18 mouse cellular contexts compared by ENCODE assay signal in genomic region chr13:38123666-38124065, GRCm38 (mm10). TPM values are rescaled to one million over a fixed set of nuclear protein-coding genes. Genes with fewer than 3 reads are reported as not detected.
DNase-seq lines count a peak whose midpoint lies in the region; ATAC-seq and TF ChIP-seq lines count a peak whose summit lies in the region.
"Had no signal": no experiment of that assay in that cellular context is flagged by ENCODE, and none has a peak within 500 bp of the region (broad histone marks: within the 10 kb centered on the region; RNA-seq: fewer than 3 reads in every experiment).

No protein-coding gene starts in this region.

- H3K4me1 ChIP-seq in embryonic facial prominence, embryonic 13.5 days, result peaks cover 7% of the 10 kb centered on the region; the same call in 1 of the 2 replicates
- H3K4me1 ChIP-seq in embryonic facial prominence, embryonic 10.5 days, result peaks cover 9% of the 10 kb centered on the region
- no peaks in the 10 kb centered on the region for H3K4me1 ChIP-seq in ES-Bruce4 (ENCODE audit: control insufficient read depth, insufficient read depth, low read length)
- peaks cover 4% of the 10 kb centered on the region; the same call in 1 of the 2 replicates for H3K4me1 ChIP-seq in intestine, postnatal 0 days (replicated peaks; ENCODE audit: control insufficient read depth, insufficient read depth, low read length)
- H3K4me1 ChIP-seq in lung, adult 2 months (ENCODE audit: control insufficient read depth, insufficient read depth, low read length), result no peaks in the 10 kb centered on the region

- 64% methylated on average over 4 of the region's 4 CpGs for WGBS in embryonic facial prominence, embryonic 13.5 days
- 63% methylated on average over 4 of the region's 4 CpGs for WGBS in embryonic facial prominence, embryonic 10.5 days
- WGBS in intestine, postnatal 0 days, result 45% methylated on average over 4 of the region's 4 CpGs
- WGBS in lung, adult 2 months, result 63% methylated on average over 4 of the region's 4 CpGs

- 0 out of 2 replicates have a peak, but pooled peaks have one; percentile 42 for TF ChIP-seq EP300 in ES-Bruce4 (IDR thresholded peaks at IDR 0.05; ENCODE audit: insufficient read depth, low read depth, low read length)

- H3K9ac ChIP-seq in embryonic facial prominence, embryonic 13.5 days, result no peak overlapping the region
- H3K9ac ChIP-seq in ES-Bruce4 (ENCODE audit: low read depth, poor library complexity, severe bottlenecking), result no peak overlapping the region
- H3K9ac ChIP-seq in intestine, postnatal 0 days (ENCODE audit: low read depth, low read length), result no peak overlapping the region

- H3K9me3 ChIP-seq in embryonic facial prominence, embryonic 13.5 days, result no peaks in the 10 kb centered on the region
- H3K9me3 ChIP-seq in embryonic facial prominence, embryonic 10.5 days, result no peaks in the 10 kb centered on the region
- H3K9me3 ChIP-seq in ES-Bruce4 (replicated peaks; ENCODE audit: control insufficient read depth, insufficient read depth, low read length, poor library complexity, severe bottlenecking), result no peaks in the 10 kb centered on the region
- no peaks in the 10 kb centered on the region for H3K9me3 ChIP-seq in intestine, postnatal 0 days (ENCODE audit: control insufficient read depth)

- H3K27me3 ChIP-seq in embryonic facial prominence, embryonic 13.5 days, result no peaks in the 10 kb centered on the region
- no peaks in the 10 kb centered on the region for H3K27me3 ChIP-seq in embryonic facial prominence, embryonic 10.5 days (replicated peaks; ENCODE audit: low read depth, poor library complexity, severe bottlenecking)
- no peaks in the 10 kb centered on the region for H3K27me3 ChIP-seq in ES-Bruce4 (ENCODE audit: control insufficient read depth, insufficient read depth, low read length, poor library complexity, severe bottlenecking)
- no peaks in the 10 kb centered on the region for H3K27me3 ChIP-seq in intestine, postnatal 0 days (replicated peaks; ENCODE audit: control insufficient read depth, insufficient read depth, low read length)

- H3K36me3 ChIP-seq in embryonic facial prominence, embryonic 13.5 days, result no peaks in the 10 kb centered on the region
- H3K36me3 ChIP-seq in embryonic facial prominence, embryonic 10.5 days (replicated peaks), result no peaks in the 10 kb centered on the region
- H3K36me3 ChIP-seq in ES-Bruce4 (ENCODE audit: control insufficient read depth, insufficient read depth, low read length, poor library complexity, severe bottlenecking), result no peaks in the 10 kb centered on the region
- H3K36me3 ChIP-seq in intestine, postnatal 0 days (ENCODE audit: control insufficient read depth, insufficient read depth), result no peaks in the 10 kb centered on the region

- H3K27ac ChIP-seq in embryonic facial prominence, embryonic 13.5 days, result peak overlapping the region; percentile 66
- no peak overlapping the region for H3K27ac ChIP-seq in embryonic facial prominence, embryonic 10.5 days (replicated peaks)
- H3K27ac ChIP-seq in ES-Bruce4 (ENCODE audit: insufficient read depth, low read length), result peak overlapping the region; percentile 2; the same call in 1 of the 2 replicates
- H3K27ac ChIP-seq in intestine, postnatal 0 days (ENCODE audit: low read depth, low read length), result peak overlapping the region; percentile 35; the same call in 1 of the 2 replicates
- H3K27ac ChIP-seq: left cerebral cortex, adult 2 months had no signal

- no peak for ATAC-seq in embryonic facial prominence, embryonic 13.5 days (ENCODE audit: insufficient number of reproducible peaks, insufficient read depth, low FRiP score, low TSS enrichment, low read depth)
- peak; percentile 57 for ATAC-seq in intestine, postnatal 0 days
- ATAC-seq: forebrain, embryonic 14.5 days; inflammation-experienced regulatory T-cells, adult 6 months had no signal

- no peak for TF ChIP-seq CTCF in ES-Bruce4 (IDR thresholded peaks at IDR 0.05; ENCODE audit: low read depth, low read length)
- TF ChIP-seq CTCF in intestine, postnatal 0 days (IDR thresholded peaks at IDR 0.05; ENCODE audit: low read depth), result no peak
- no peak for TF ChIP-seq CTCF in lung, adult 2 months (IDR thresholded peaks at IDR 0.05; ENCODE audit: insufficient read depth, low read length)

- H3K4me2 ChIP-seq in embryonic facial prominence, embryonic 13.5 days, result no peak overlapping the region
- no peak overlapping the region for H3K4me2 ChIP-seq in intestine, postnatal 0 days (replicated peaks; ENCODE audit: low read depth)

- no peak for TF ChIP-seq POLR2A in ES-Bruce4 (IDR thresholded peaks at IDR 0.05; ENCODE audit: insufficient read depth, low read length)
- TF ChIP-seq POLR2A in lung, adult 2 months (IDR thresholded peaks at IDR 0.05; ENCODE audit: borderline replicate concordance, extremely low read depth, low read depth, low read length), result no peak

- DNase-seq in embryonic facial prominence, embryonic 10.5 days (ENCODE audit: low spot score), result no peak
- peak; percentile 50 for DNase-seq in adrenal gland, postnatal 14 days
- DNase-seq in yolk sac, embryonic 10.5 days (ENCODE audit: low spot score), result no peak
- DNase-seq in lung, adult 2 months, result no peak
- DNase-seq in gastrocnemius, postnatal 25 days, result no peak
- DNase-seq: B cell, adult 2 months; cerebellum, adult 2 months; gastrocnemius, postnatal 36 days; heart, postnatal 14 days; kidney, postnatal 25 days; right cerebral cortex, postnatal 14 days had no signal

- no peak overlapping the region for H3K4me3 ChIP-seq in embryonic facial prominence, embryonic 13.5 days
- H3K4me3 ChIP-seq in embryonic facial prominence, embryonic 10.5 days, result no peak overlapping the region
- H3K4me3 ChIP-seq in ES-Bruce4 (ENCODE audit: low read depth, low read length), result no peak overlapping the region
- no peak overlapping the region for H3K4me3 ChIP-seq in intestine, postnatal 0 days (ENCODE audit: low read depth, low read length)
- no peak overlapping the region for H3K4me3 ChIP-seq in lung, adult 2 months (replicated peaks; ENCODE audit: extremely low read depth, low read depth, low read length)
- H3K4me3 ChIP-seq: left cerebral cortex, adult 2 months; myocyte had no signal

RNA-seq across cellular contexts. Expression of gene Dsp, which starts 27.4 kb away (rescaled TPM):
- polyA plus RNA-seq in embryonic facial prominence, embryonic 13.5 days (2015; fragmentation: Nextera tagmentation; extraction: Ambion mirVana), result 20.1 and 21.5 TPM in 2 replicates
- 3.6 and 3.8 TPM in 2 replicates for polyA plus RNA-seq in embryonic facial prominence, embryonic 10.5 days (2016; fragmentation: Nextera tagmentation; extraction: Ambion mirVana)
- 118 and 134 TPM in 2 replicates for polyA plus RNA-seq in ES-Bruce4 (2011; ENCODE audit: insufficient read depth, insufficient read length, low read depth, missing spikeins)
- 0.94 and 3.7 TPM in 2 replicates for total RNA-seq in adrenal gland, postnatal 14 days (2021)
- polyA plus RNA-seq in intestine, postnatal 0 days (2015; fragmentation: Nextera tagmentation; extraction: Ambion mirVana), result 14.8 and 15.7 TPM in 2 replicates
- 6.0 and 19.0 TPM in 2 replicates for polyA plus RNA-seq in lung, adult 2 months (2012; rRNA removed)
- under 1 TPM in 1 of 2 experiments, not detected in 1; 0.56 TPM for total RNA-seq in gastrocnemius, postnatal 25 days (2021)
- polyA plus RNA-seq: myocyte had no signal
